Mouse (Mus musculus): Measurements from ENCODE around the gene Lbx1. TPM values are rescaled to one million over a fixed set of nuclear protein-coding genes. Genes with fewer than 3 reads are reported as not detected.

The Lbx1 gene
- polyA plus RNA-seq, 1 experiment from 2014 or later: 1.6 TPM

GRCm38 (mm10) chr19:45226246-45226645 is 9.4 kb downstream of the Lbx1 start:
- ATAC-seq (ENCODE audit: low read depth) (no peak), DNase-seq (ENCODE audit: low spot score) (no peak)
- no peaks in the 10 kb centered on the region for H3K36me3 ChIP-seq (ENCODE audit: control insufficient read depth, insufficient read depth, low read length)
- no peak overlapping the region for H3K9ac ChIP-seq (ENCODE audit: low read depth, low read length)
- WGBS: 6% methylated on average over 8 of the region's 8 CpGs
- no peak overlapping the region for H3K4me3 ChIP-seq (ENCODE audit: low read depth, low read length)
- no peak overlapping the region for H3K4me2 ChIP-seq (ENCODE audit: low read depth, low read length)
- H3K27me3 ChIP-seq (replicated peaks; ENCODE audit: control insufficient read depth, insufficient read depth, low read length): peaks cover 100% of the 10 kb centered on the region
- no peak overlapping the region for H3K27ac ChIP-seq (replicated peaks; ENCODE audit: low read depth, low read length)
- no peaks in the 10 kb centered on the region for H3K9me3 ChIP-seq (ENCODE audit: control insufficient read depth, low read length)
- peaks cover 4% of the 10 kb centered on the region; the same call in 1 of the 2 replicates for H3K4me1 ChIP-seq (ENCODE audit: control insufficient read depth, insufficient read depth, low read length)

- 5% methylated on average over 12 of the region's 12 CpGs for WGBS
- DNase-seq (ENCODE audit: low spot score): no peak
- no peak overlapping the region for H3K27ac ChIP-seq (replicated peaks; ENCODE audit: low read depth, low read length)
These were observed 10.5 kb downstream of the Lbx1 start for GRCm38 (mm10) chr19:45225130-45225529.

GRCm38 (mm10) chr19:45224286-45224559 is 11.4 kb downstream of the Lbx1 start:
- DNase-seq (ENCODE audit: low spot score) (no peak), ATAC-seq (ENCODE audit: low read depth) (no peak)
- no peaks in the 10 kb centered on the region for H3K4me1 ChIP-seq (ENCODE audit: control insufficient read depth, insufficient read depth, low read length)
- no peak overlapping the region for H3K27ac ChIP-seq (replicated peaks; ENCODE audit: low read depth, low read length)
- H3K4me3 ChIP-seq (ENCODE audit: low read depth, low read length): 0 out of 2 replicates have a peak overlapping the region, but pooled peaks have one; percentile 13
- WGBS: 5% methylated on average over 6 of the region's 6 CpGs
- H3K4me2 ChIP-seq (ENCODE audit: low read depth, low read length): peak overlapping the region; percentile 21; the same call in 1 of the 2 replicates
- H3K9me3 ChIP-seq (ENCODE audit: control insufficient read depth, low read length): no peaks in the 10 kb centered on the region
- peaks cover 84% of the 10 kb centered on the region for H3K27me3 ChIP-seq (replicated peaks; ENCODE audit: control insufficient read depth, insufficient read depth, low read length)
- H3K9ac ChIP-seq (ENCODE audit: low read depth, low read length): no peak overlapping the region
- H3K36me3 ChIP-seq (ENCODE audit: control insufficient read depth, insufficient read depth, low read length): no peaks in the 10 kb centered on the region

More at GRCm38 (mm10) chr19:45225130-45225529, 10.5 kb downstream of the Lbx1 start:
- Histone ChIP-seq H3K27me3 (replicated peaks; ENCODE audit: control insufficient read depth, insufficient read depth, low read length) (peaks cover 92% of the 10 kb centered on the region), H3K4me2 (ENCODE audit: low read depth, low read length) (no peak overlapping the region), H3K4me3 (ENCODE audit: low read depth, low read length) (no peak overlapping the region), H3K36me3 (ENCODE audit: control insufficient read depth, insufficient read depth, low read length) (no peaks in the 10 kb centered on the region), H3K9me3 (ENCODE audit: control insufficient read depth, low read length) (no peaks in the 10 kb centered on the region), H3K9ac (ENCODE audit: low read depth, low read length) (no peak overlapping the region), H3K4me1 (ENCODE audit: control insufficient read depth, insufficient read depth, low read length) (no peaks in the 10 kb centered on the region)
- peak; percentile 10; the same call in 1 of the 2 replicates for ATAC-seq (ENCODE audit: low read depth)

- ATAC-seq (ENCODE audit: low read depth): no peak
- H3K4me1 ChIP-seq (ENCODE audit: control insufficient read depth, insufficient read depth, low read length): no peaks in the 10 kb centered on the region
- peak overlapping the region; percentile 21 for H3K4me2 ChIP-seq (ENCODE audit: low read depth, low read length)
- H3K9me3 ChIP-seq (ENCODE audit: control insufficient read depth, low read length): no peaks in the 10 kb centered on the region
- peak overlapping the region; percentile 13; the same call in 1 of the 2 replicates for H3K4me3 ChIP-seq (ENCODE audit: low read depth, low read length)
- no peak overlapping the region for H3K27ac ChIP-seq (replicated peaks; ENCODE audit: low read depth, low read length)
- H3K36me3 ChIP-seq (ENCODE audit: control insufficient read depth, insufficient read depth, low read length): no peaks in the 10 kb centered on the region
- DNase-seq (ENCODE audit: low spot score): no peak
- WGBS: 2% methylated on average over 46 of the region's 49 CpGs
- peaks cover 79% of the 10 kb centered on the region for H3K27me3 ChIP-seq (replicated peaks; ENCODE audit: control insufficient read depth, insufficient read depth, low read length)
- H3K9ac ChIP-seq (ENCODE audit: low read depth, low read length): no peak overlapping the region
These were observed 12.0 kb downstream of the Lbx1 start for GRCm38 (mm10) chr19:45223413-45224285.

- no peak for ATAC-seq (ENCODE audit: low read depth)
- no peaks in the 10 kb centered on the region for H3K4me1 ChIP-seq (ENCODE audit: control insufficient read depth, insufficient read depth, low read length)
- no peak overlapping the region for H3K27ac ChIP-seq (replicated peaks; ENCODE audit: low read depth, low read length)
- H3K27me3 ChIP-seq (replicated peaks; ENCODE audit: control insufficient read depth, insufficient read depth, low read length): peaks cover 66% of the 10 kb centered on the region
- H3K4me2 ChIP-seq (ENCODE audit: low read depth, low read length): no peak overlapping the region
- H3K36me3 ChIP-seq (ENCODE audit: control insufficient read depth, insufficient read depth, low read length): no peaks in the 10 kb centered on the region
- no peak overlapping the region for H3K4me3 ChIP-seq (ENCODE audit: low read depth, low read length)
- H3K9me3 ChIP-seq (ENCODE audit: control insufficient read depth, low read length): no peaks in the 10 kb centered on the region
- H3K9ac ChIP-seq (ENCODE audit: low read depth, low read length): no peak overlapping the region
- DNase-seq (ENCODE audit: low spot score): no peak
- WGBS: 8% methylated on average over 16 of the region's 17 CpGs
These were observed 13.3 kb downstream of the Lbx1 start for GRCm38 (mm10) chr19:45222141-45222782.

- H3K27ac ChIP-seq (replicated peaks; ENCODE audit: low read depth, low read length): no peak overlapping the region
- H3K4me2 ChIP-seq (ENCODE audit: low read depth, low read length): peak overlapping the region; percentile 58
- H3K27me3 ChIP-seq (replicated peaks; ENCODE audit: control insufficient read depth, insufficient read depth, low read length): peaks cover 57% of the 10 kb centered on the region
- DNase-seq (ENCODE audit: low spot score): no peak
- H3K9me3 ChIP-seq (ENCODE audit: control insufficient read depth, low read length): no peaks in the 10 kb centered on the region
- no peaks in the 10 kb centered on the region for H3K36me3 ChIP-seq (ENCODE audit: control insufficient read depth, insufficient read depth, low read length)
- H3K4me3 ChIP-seq (ENCODE audit: low read depth, low read length): peak overlapping the region; percentile 28
- H3K4me1 ChIP-seq (ENCODE audit: control insufficient read depth, insufficient read depth, low read length): no peaks in the 10 kb centered on the region
- WGBS: 7% methylated on average over 9 of the region's 9 CpGs
- ATAC-seq (ENCODE audit: low read depth): no peak
- H3K9ac ChIP-seq (ENCODE audit: low read depth, low read length): peak overlapping the region; percentile 1; the same call in 1 of the 2 replicates
These were observed 14.2 kb downstream of the Lbx1 start for GRCm38 (mm10) chr19:45221458-45221783.

GRCm38 (mm10) chr19:45220593-45221457 is 14.8 kb downstream of the Lbx1 start:
- Histone ChIP-seq H3K4me2 (ENCODE audit: low read depth, low read length) (peak overlapping the region; percentile 58), H3K4me3 (ENCODE audit: low read depth, low read length) (peak overlapping the region; percentile 28), H3K27me3 (replicated peaks; ENCODE audit: control insufficient read depth, insufficient read depth, low read length) (peaks cover 51% of the 10 kb centered on the region), H3K9ac (ENCODE audit: low read depth, low read length) (peak overlapping the region; percentile 1; the same call in 1 of the 2 replicates), H3K27ac (replicated peaks; ENCODE audit: low read depth, low read length) (no peak overlapping the region), H3K4me1 (ENCODE audit: control insufficient read depth, insufficient read depth, low read length) (no peaks in the 10 kb centered on the region), H3K36me3 (ENCODE audit: control insufficient read depth, insufficient read depth, low read length) (no peaks in the 10 kb centered on the region), H3K9me3 (ENCODE audit: control insufficient read depth, low read length) (no peaks in the 10 kb centered on the region)
- DNase-seq (ENCODE audit: low spot score): peak; percentile 89
- peak; percentile 65 for ATAC-seq (ENCODE audit: low read depth)
- 1% methylated on average over 29 of the region's 29 CpGs for WGBS

GRCm38 (mm10) chr19:45216240-45216639 is 19.4 kb downstream of the Lbx1 start:
- Histone ChIP-seq H3K36me3 (ENCODE audit: control insufficient read depth, insufficient read depth, low read length) (no peaks in the 10 kb centered on the region), H3K9ac (ENCODE audit: low read depth, low read length) (no peak overlapping the region), H3K27me3 (replicated peaks; ENCODE audit: control insufficient read depth, insufficient read depth, low read length) (peaks cover 5% of the 10 kb centered on the region), H3K4me3 (ENCODE audit: low read depth, low read length) (no peak overlapping the region), H3K4me2 (ENCODE audit: low read depth, low read length) (no peak overlapping the region), H3K27ac (replicated peaks; ENCODE audit: low read depth, low read length) (no peak overlapping the region), H3K4me1 (ENCODE audit: control insufficient read depth, insufficient read depth, low read length) (no peaks in the 10 kb centered on the region), H3K9me3 (ENCODE audit: control insufficient read depth, low read length) (no peaks in the 10 kb centered on the region)
- peak; percentile 70 for DNase-seq (ENCODE audit: low spot score)
- no peak for ATAC-seq (ENCODE audit: low read depth)
- WGBS: 5% methylated on average over 9 of the region's 9 CpGs
